Mouse (Mus musculus) forebrain, embryonic 15.5 days (tissue): ENCODE data around the gene Cdca4. TPM values are rescaled to one million over a fixed set of nuclear protein-coding genes. Genes with fewer than 3 reads are reported as not detected.

Experiments used
- ATAC-seq: fragments of 200-750 bp; cut with Nextera tagmentation; replicated peaks from 2 replicates; pipeline ENCODE4 v1.8.0; 2017; ENCODE audit warnings: mild to moderate bottlenecking, moderate TSS enrichment, moderate library complexity
- H3K27ac ChIP-seq: fragments of 300-500 bp; sonication (generic); replicated peaks from 2 replicates; pipeline ENCODE4 v1.5.1; 2015; ENCODE audit warnings: mild to moderate bottlenecking, inconsistent platforms
- H3K27me3 ChIP-seq: fragments of 300-500 bp; sonication (generic); 2 replicates; pipeline ENCODE4 v1.6.1; 2015; ENCODE audit warnings: inconsistent platforms
- H3K36me3 ChIP-seq: fragments of 300-500 bp; sonication (generic); 2 replicates; pipeline ENCODE4 v1.6.1; 2015; ENCODE audit warnings: mild to moderate bottlenecking, inconsistent platforms
- H3K4me1 ChIP-seq: fragments of 300-500 bp; sonication (generic); 2 replicates; pipeline ENCODE4 v1.6.1; 2015; ENCODE audit warnings: inconsistent platforms
- H3K4me2 ChIP-seq: fragments of 300-500 bp; sonication (generic); replicated peaks from 2 replicates; pipeline ENCODE4 v1.6.1; 2015; ENCODE audit warnings: mild to moderate bottlenecking, inconsistent platforms
- H3K4me3 ChIP-seq: fragments of 300-500 bp; sonication (generic); 2 replicates; pipeline ENCODE4 v1.5.1; 2015; ENCODE audit warnings: mild to moderate bottlenecking, inconsistent platforms
- H3K9ac ChIP-seq: fragments of 300-500 bp; sonication (generic); replicated peaks from 2 replicates; pipeline ENCODE4 v1.6.1; 2015; ENCODE audit warnings: mild to moderate bottlenecking, inconsistent platforms
- H3K9me3 ChIP-seq: fragments of 300-500 bp; sonication (generic); 2 replicates; pipeline ENCODE4 v1.6.1; 2016; ENCODE audit warnings: inconsistent platforms
- WGBS: fragments of 180-500 bp; shearing (Covaris S2); methylation state at CpG from one replicate; pipeline ENCODE4 v1.1.7; 2015; ENCODE audit warnings: mixed read lengths; 5-methylcytosine and 5-hydroxymethylcytosine counted together
- polyA plus RNA-seq: library from polyadenylated mRNA; unstranded; fragments of >200 nt; fragmentation: Nextera tagmentation; extraction: Ambion mirVana; gene quantifications from 2 replicates; pipeline ENCODE4 v1.2.1, GENCODE M21; 2015

The Cdca4 gene
- polyA plus RNA-seq = 81.3 and 82.0 TPM in 2 replicates

- Histone ChIP-seq H3K4me1 (peaks cover 47% of the 10 kb centered on the region), H3K27ac (peak within 1 kb of the TSS; percentile 95), H3K9me3 (no peaks in the 10 kb centered on the region), H3K4me3 (peak within 1 kb of the TSS; percentile 95), H3K9ac (peak within 1 kb of the TSS; percentile 92), H3K27me3 (no peaks in the 10 kb centered on the region), H3K36me3 (peaks cover 10% of the 10 kb centered on the region), H3K4me2 (peak within 1 kb of the TSS; percentile 89)
- WGBS = under 1% methylated on average over 63 of the region's 72 CpGs
- ATAC-seq = peak; percentile 97
Measured at GRCm38 (mm10) chr12:112829244-112829864, at the start of gene Cdca4. Gene Cdca4 (minus strand): TSS chr12:112829423.

- Histone ChIP-seq H3K36me3 (no peaks in the 10 kb centered on the region), H3K27ac (no peak overlapping the region), H3K9me3 (no peaks in the 10 kb centered on the region), H3K9ac (0 out of 2 replicates have a peak overlapping the region, but pooled peaks have one; percentile 22), H3K4me3 (peak overlapping the region; percentile 36), H3K4me1 (peaks cover 27% of the 10 kb centered on the region), H3K4me2 (peak overlapping the region; percentile 55), H3K27me3 (peaks cover 65% of the 10 kb centered on the region)
- ATAC-seq = no peak
- WGBS = 1% methylated on average over 37 of the region's 37 CpGs
Measured at GRCm38 (mm10) chr12:112877607-112878020, 48.4 kb upstream of the Cdca4 start.

GRCm38 (mm10) chr12:112877073-112877576 is 47.9 kb upstream of the Cdca4 start:
- H3K27me3 ChIP-seq = peaks cover 65% of the 10 kb centered on the region
- ATAC-seq = no peak
- H3K4me2 ChIP-seq = peak overlapping the region; percentile 55
- H3K9ac ChIP-seq = 0 out of 2 replicates have a peak overlapping the region, but pooled peaks have one; percentile 22
- H3K36me3 ChIP-seq = no peaks in the 10 kb centered on the region
- no peaks in the 10 kb centered on the region for H3K9me3 ChIP-seq
- H3K4me3 ChIP-seq = peak overlapping the region; percentile 36
- peaks cover 27% of the 10 kb centered on the region for H3K4me1 ChIP-seq
- no peak overlapping the region for H3K27ac ChIP-seq
- 6% methylated on average over 17 of the region's 17 CpGs for WGBS

- Histone ChIP-seq H3K4me1 (peaks cover 27% of the 10 kb centered on the region), H3K27me3 (peaks cover 65% of the 10 kb centered on the region), H3K4me2 (peak overlapping the region; percentile 26), H3K4me3 (peak overlapping the region; percentile 3; the same call in 1 of the 2 replicates), H3K36me3 (no peaks in the 10 kb centered on the region), H3K27ac (no peak overlapping the region), H3K9ac (no peak overlapping the region), H3K9me3 (no peaks in the 10 kb centered on the region)
- 5% methylated on average over 28 of the region's 28 CpGs for WGBS
- no peak for ATAC-seq
Measured at GRCm38 (mm10) chr12:112876332-112877072, 47.3 kb upstream of the Cdca4 start.

GRCm38 (mm10) chr12:112875225-112876013 is 46.2 kb upstream of the Cdca4 start:
- H3K9me3 ChIP-seq = no peaks in the 10 kb centered on the region
- H3K27ac ChIP-seq = no peak overlapping the region
- no peak overlapping the region for H3K4me3 ChIP-seq
- 26% methylated on average over 16 of the region's 16 CpGs for WGBS
- peak; percentile 53 for ATAC-seq
- H3K27me3 ChIP-seq = peaks cover 65% of the 10 kb centered on the region
- no peak overlapping the region for H3K4me2 ChIP-seq
- no peak overlapping the region for H3K9ac ChIP-seq
- H3K4me1 ChIP-seq = peaks cover 27% of the 10 kb centered on the region
- no peaks in the 10 kb centered on the region for H3K36me3 ChIP-seq

- 11% methylated on average over 22 of the region's 22 CpGs for WGBS
- no peaks in the 10 kb centered on the region for H3K36me3 ChIP-seq
- no peak overlapping the region for H3K9ac ChIP-seq
- peaks cover 30% of the 10 kb centered on the region for H3K4me1 ChIP-seq
- H3K4me2 ChIP-seq = peak overlapping the region; percentile 28; the same call in 1 of the 2 replicates
- H3K4me3 ChIP-seq = 0 out of 2 replicates have a peak overlapping the region, but pooled peaks have one; percentile 11
- ATAC-seq = no peak
- no peaks in the 10 kb centered on the region for H3K9me3 ChIP-seq
- no peak overlapping the region for H3K27ac ChIP-seq
- peaks cover 63% of the 10 kb centered on the region for H3K27me3 ChIP-seq
Measured at GRCm38 (mm10) chr12:112874199-112874598, 45.0 kb upstream of the Cdca4 start.

GRCm38 (mm10) chr12:112873452-112874190 is 44.4 kb upstream of the Cdca4 start:
- Histone ChIP-seq H3K9me3 (no peaks in the 10 kb centered on the region), H3K9ac (no peak overlapping the region), H3K4me2 (peak overlapping the region; percentile 28; the same call in 1 of the 2 replicates), H3K4me1 (peaks cover 30% of the 10 kb centered on the region), H3K27ac (no peak overlapping the region), H3K27me3 (peaks cover 58% of the 10 kb centered on the region), H3K36me3 (no peaks in the 10 kb centered on the region), H3K4me3 (no peak overlapping the region)
- ATAC-seq = no peak
- WGBS = 22% methylated on average over 18 of the region's 18 CpGs

- no peak overlapping the region for H3K27ac ChIP-seq
- H3K4me2 ChIP-seq = no peak overlapping the region
- H3K4me1 ChIP-seq = peaks cover 30% of the 10 kb centered on the region
- peaks cover 52% of the 10 kb centered on the region for H3K27me3 ChIP-seq
- no peak overlapping the region for H3K4me3 ChIP-seq
- H3K9me3 ChIP-seq = no peaks in the 10 kb centered on the region
- no peaks in the 10 kb centered on the region for H3K36me3 ChIP-seq
- WGBS = 94% methylated on average over 10 of the region's 10 CpGs
- H3K9ac ChIP-seq = no peak overlapping the region
- no peak for ATAC-seq
Measured at GRCm38 (mm10) chr12:112872991-112873390, 43.8 kb upstream of the Cdca4 start.

GRCm38 (mm10) chr12:112871272-112871671 is 42.0 kb upstream of the Cdca4 start:
- peaks cover 15% of the 10 kb centered on the region for H3K4me1 ChIP-seq
- H3K4me2 ChIP-seq = no peak overlapping the region
- no peak for ATAC-seq
- no peaks in the 10 kb centered on the region for H3K36me3 ChIP-seq
- H3K27me3 ChIP-seq = peaks cover 35% of the 10 kb centered on the region
- H3K9ac ChIP-seq = no peak overlapping the region
- H3K4me3 ChIP-seq = no peak overlapping the region
- H3K27ac ChIP-seq = no peak overlapping the region
- 61% methylated on average over 2 of the region's 2 CpGs for WGBS
- H3K9me3 ChIP-seq = no peaks in the 10 kb centered on the region

GRCm38 (mm10) chr12:112870775-112871174 is 41.6 kb upstream of the Cdca4 start:
- H3K4me2 ChIP-seq = no peak overlapping the region
- H3K9ac ChIP-seq = no peak overlapping the region
- H3K27me3 ChIP-seq = peaks cover 30% of the 10 kb centered on the region
- WGBS = 65% methylated on average over 13 of the region's 13 CpGs
- peaks cover 12% of the 10 kb centered on the region for H3K4me1 ChIP-seq
- no peak for ATAC-seq
- H3K36me3 ChIP-seq = no peaks in the 10 kb centered on the region
- H3K27ac ChIP-seq = no peak overlapping the region
- no peaks in the 10 kb centered on the region for H3K9me3 ChIP-seq
- H3K4me3 ChIP-seq = no peak overlapping the region

- Histone ChIP-seq H3K27me3 (peaks cover 20% of the 10 kb centered on the region), H3K36me3 (no peaks in the 10 kb centered on the region), H3K9ac (no peak overlapping the region), H3K4me3 (no peak overlapping the region), H3K4me2 (no peak overlapping the region), H3K27ac (no peak overlapping the region), H3K9me3 (no peaks in the 10 kb centered on the region), H3K4me1 (peaks cover 12% of the 10 kb centered on the region)
- 42% methylated on average over 16 of the region's 16 CpGs for WGBS
- ATAC-seq = no peak
Measured at GRCm38 (mm10) chr12:112869783-112870204, 40.6 kb upstream of the Cdca4 start.
